Mouse (Mus musculus): ENCODE results near the gene Slc51b. TPM values are rescaled to one million over a fixed set of nuclear protein-coding genes. Genes with fewer than 3 reads are reported as not detected.

Slc51b gene
- total RNA-seq, 2 experiments from 2014 or later = not detected

DNA sequence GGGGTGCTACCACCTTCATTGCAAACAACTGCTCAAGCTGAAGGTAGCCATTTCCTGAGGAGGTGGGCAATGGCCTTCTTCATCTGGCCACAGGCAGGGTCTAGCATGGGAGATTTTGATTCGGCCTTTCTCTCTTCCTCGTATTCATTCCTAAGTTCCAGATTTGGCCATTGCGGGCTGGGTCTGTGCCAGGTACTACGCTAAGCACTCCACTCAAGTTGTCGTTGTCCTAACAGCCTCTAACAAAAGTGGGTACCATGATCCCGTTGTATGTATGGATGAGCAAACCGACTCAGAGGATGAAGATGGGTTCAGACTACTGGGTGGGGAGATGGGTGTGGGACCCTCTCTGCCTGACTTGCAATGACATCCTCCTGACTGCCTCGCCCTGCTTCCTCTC lies 12.4 kb downstream of the Slc51b start:
- DNase-seq (ENCODE audit: low spot score in 2 of 2) = no peak

DNA sequence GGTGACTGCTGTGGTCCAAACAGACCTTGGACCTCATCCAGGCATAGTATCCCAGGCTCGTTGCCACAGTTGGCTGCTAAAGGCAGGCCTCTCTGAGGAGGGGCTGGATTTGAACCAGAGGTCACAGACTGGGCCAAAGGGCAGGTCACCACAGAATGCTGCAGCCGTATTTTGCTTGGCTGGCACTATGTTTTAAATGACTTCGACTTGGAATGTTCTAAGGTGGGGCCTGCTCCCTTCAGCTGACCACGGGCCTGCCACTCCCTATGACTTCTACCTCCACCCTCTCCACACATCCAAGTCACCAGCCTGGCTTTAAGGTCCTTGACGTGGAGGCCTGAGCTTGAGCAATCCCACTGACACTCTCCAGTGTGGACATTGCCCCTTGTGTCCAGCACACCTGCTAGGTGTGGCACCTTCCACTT lies 13.9 kb downstream of the Slc51b start:
- no peak for DNase-seq (ENCODE audit: low spot score in 2 of 2)

DNA sequence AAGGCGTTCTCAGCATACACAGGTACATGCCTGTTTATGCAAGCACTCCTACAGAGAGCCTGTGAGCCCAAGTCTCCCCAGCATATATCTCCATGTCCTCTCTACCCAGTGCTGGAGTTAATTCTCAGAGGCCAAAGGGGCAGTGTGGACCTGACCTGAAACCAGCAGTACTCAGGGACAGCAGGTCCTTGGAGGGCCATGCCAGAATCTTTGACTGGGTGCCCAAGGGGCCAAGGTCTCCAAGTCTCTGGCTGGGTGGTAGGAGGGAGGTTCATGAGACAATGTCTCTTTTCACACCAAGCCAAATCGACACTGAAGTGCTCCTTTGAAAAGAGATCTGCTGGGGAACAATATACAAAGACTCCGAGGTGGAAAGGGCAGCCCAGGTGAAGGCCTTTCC lies 14.9 kb downstream of the Slc51b start:
- no peak for DNase-seq (ENCODE audit: low spot score in 2 of 2)

DNA sequence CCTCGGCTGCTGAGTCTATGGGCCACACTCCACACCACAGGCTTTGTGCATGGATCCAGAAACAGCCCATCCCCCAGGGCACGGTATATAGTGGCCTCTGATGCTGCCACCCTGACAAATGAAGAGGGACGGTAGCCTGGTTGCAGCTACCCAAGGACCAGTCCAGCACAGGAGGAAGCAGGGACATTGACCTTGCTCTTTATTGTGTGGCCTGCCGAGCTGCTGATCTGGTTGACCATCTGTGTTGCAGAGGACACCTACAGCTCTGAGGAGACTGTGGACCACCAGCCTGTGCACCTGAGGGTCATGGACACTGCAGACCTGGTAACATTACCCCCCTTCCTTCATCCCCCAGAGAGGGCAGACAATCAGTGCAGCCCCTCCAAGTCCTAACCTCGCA lies 15.4 kb downstream of the Slc51b start:
- DNase-seq (ENCODE audit: low spot score in 2 of 2) = no peak

DNA sequence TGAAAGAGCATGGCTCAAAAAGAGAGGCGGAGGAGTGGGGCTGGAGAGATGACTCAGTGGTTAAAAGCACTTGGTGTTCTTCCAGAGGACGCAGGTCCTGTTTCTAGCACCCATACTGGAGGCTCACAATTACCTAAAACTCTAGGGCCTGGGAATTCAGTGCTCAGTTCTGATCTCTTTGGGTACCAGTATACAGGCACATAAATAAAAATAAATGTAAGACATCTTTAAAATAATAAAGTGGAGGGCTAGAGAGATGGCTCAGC lies 17.6 kb downstream of the Slc51b start:
- DNase-seq (ENCODE audit: low spot score in 2 of 2) = no peak

DNA sequence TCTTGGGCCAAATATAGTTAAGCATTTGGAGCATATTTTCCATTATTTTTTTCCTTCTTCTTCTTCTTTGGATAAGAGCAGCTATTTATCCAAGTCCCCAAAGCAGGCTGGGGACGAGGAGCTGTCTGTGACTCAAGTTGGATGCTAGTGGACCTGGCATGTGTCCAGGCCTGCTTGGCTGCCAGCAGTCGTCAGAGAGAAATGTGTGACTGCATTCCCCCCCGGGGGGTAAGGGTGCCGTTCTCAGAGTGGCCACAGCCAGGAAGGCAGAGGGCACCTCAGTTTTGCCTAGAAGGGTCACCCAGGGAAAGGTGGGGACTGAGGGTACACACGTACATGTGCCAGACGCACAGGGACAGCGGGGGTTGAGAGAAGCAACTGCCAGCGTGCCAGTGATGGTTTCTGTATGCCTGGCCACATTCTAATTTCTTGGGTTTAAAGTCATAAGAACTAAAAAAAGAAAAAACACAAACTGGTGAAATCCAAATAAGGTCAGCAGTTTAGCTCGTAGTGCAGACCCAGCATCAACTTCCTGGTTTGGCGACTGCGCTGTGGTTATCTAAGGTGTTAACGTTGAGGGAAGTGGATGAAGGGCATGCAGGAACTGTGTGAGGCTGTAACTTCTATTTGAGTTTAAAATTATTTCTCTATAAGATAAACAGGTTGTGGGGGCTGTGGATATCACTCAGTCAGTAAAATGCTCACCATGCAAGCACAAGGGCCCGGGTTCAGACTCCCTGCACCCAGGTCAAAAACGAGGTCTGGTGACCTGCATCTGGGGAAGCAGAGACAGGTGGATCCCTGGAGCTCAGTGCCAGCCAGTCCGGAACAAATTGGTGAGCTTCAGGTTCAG lies 18.2 kb downstream of the Slc51b start:
- peak; percentile 66 to 75 for DNase-seq (ENCODE audit: low spot score in 2 of 2)

DNA sequence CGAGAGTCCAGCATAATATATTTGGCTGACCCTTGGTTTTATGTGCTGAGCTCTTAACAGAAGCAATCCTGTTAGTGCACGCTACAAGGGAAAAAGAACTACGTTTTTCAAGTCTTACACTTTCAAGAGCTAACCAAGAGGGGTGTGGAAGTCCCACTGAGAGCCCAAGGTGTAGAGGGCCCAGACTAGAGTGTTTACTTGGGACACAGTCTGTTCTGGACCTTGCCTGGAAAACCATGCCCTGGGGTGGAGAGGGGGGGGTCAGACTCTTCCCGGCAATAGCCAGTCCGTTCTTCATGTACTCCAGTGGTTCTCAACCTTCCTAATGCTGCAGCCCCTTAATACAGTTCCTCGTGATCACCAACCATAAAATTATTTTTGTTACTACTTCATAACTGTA lies 22.8 kb downstream of the Slc51b start:
- no peak for DNase-seq (ENCODE audit: low spot score in 2 of 2)

DNA sequence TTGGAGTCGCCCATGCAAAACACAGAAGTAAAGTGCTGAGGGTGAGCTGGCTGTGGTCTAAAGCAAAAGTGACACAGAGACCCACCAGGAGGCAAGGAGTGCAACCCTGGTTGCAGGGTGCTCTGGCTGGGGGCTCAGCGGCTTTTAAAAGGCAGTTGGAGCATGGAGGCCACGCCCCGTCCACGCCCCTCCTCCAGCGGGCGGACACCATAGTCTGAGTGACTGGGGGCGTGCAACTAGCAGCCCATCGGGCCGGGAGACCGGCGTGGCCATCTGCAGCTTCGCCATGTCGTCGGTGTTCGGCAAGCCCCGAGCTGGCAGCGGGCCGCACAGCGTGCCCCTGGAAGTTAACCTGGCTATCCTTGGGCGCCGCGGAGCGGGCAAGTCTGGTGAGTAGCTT lies 24.5 kb downstream of the Slc51b start, which contains the start of gene Rasl12:
Gene Rasl12 (plus strand): TSS at position 228 of the 400 bp plus-strand sequence.
- DNase-seq (ENCODE audit: low spot score in 2 of 2) = peak; percentile 42 to 58

DNA sequence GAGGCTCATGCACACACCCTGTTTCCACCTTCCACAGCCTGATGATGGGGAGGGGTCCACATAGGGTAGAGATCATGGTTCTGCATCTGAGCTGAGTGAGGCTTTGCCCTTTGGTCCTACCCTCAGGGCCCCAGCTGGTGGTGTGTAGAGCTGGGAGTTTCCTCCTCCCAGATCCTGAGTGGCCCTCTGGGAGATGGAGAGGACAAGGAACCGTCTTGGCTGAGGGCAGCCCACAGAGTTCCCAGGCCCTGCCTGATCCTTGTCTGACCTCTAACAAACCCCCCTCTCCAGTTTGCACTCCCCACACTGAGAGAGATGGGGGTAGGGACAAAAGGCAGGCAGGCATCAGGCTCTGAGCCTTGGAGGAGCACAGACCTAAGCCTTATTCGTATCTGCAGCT lies 28.4 kb downstream of the Slc51b start:
- DNase-seq (ENCODE audit: low spot score in 2 of 2) = no peak

DNA sequence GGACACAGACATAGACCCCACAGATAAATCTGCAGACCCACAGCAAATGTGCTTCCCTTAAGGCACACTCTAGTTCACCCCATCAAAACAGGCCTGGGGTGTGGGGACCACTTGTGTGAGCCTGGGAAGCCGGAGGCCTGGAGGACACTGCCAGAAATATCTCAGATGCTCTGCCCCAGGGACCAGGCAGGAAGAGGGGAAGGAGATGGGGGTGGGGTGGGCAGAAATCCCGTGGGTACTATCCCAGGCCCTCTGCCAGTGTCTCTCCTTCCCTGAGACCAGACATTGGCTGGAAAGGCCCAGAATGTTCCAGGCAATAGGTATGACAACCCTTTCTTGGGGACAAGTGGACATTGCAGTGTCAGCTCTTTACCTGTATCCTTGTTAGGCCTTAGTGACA lies 29.1 kb downstream of the Slc51b start:
- no peak for DNase-seq (ENCODE audit: low spot score in 2 of 2)

DNA sequence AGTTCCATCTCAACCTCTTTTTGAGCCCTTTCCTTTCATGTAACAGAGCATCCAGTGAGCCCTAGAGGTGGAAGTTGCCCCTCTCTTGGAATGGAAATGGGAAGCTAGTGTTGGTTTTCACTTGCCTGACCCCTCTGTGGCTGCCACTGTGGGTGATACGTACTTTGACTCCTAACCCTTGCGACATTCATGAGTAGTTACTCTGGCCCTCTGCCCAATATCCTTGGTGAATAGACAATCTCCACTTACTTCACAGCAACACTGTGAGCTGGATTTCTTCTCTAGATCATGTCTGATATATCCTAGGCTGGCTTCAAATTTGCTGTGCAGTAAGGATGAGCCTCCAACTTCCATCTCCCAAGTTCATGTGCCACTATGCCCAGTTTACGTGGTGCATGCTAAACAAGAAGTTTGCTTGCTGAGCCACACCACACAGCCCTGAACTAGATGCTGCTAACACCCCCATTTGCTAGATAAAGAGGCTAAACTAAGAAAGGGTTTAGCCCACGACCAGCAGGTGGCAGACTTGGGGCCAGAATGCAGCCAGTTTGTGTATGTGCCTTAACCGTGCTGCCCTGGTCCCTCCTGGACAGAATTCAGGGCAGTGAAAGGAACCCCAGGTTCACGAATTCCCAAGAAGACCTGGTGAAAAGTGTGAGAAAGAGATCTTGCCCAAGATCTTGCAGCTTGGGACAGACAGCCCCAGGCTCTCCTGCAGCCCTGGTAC lies 30.0 kb downstream of the Slc51b start:
- peak; percentile 69 to 70 for DNase-seq (ENCODE audit: low spot score in 2 of 2)

DNA sequence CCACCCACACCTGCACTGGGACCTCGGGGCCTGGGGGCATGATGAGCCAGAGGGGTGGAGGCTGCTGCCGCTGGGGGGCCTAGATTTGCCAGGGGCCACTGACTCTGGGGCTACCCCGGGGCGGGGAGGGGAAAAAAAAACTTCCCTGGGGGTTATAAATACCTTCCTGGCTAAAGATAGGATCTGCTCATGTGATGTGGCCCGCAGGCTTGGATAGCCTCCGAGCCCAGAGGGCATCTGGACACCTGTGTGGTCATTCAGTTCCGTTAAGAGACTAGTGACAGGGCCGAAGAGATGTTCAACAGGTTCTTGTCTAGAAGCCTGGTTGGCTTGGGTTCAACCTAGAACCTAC lies 31.2 kb downstream of the Slc51b start, which contains the start of gene Kbtbd13:
Gene Kbtbd13 (minus strand): TSS at position 40 of the 352 bp plus-strand sequence.
- no peak for DNase-seq (ENCODE audit: low spot score in 2 of 2)

DNA sequence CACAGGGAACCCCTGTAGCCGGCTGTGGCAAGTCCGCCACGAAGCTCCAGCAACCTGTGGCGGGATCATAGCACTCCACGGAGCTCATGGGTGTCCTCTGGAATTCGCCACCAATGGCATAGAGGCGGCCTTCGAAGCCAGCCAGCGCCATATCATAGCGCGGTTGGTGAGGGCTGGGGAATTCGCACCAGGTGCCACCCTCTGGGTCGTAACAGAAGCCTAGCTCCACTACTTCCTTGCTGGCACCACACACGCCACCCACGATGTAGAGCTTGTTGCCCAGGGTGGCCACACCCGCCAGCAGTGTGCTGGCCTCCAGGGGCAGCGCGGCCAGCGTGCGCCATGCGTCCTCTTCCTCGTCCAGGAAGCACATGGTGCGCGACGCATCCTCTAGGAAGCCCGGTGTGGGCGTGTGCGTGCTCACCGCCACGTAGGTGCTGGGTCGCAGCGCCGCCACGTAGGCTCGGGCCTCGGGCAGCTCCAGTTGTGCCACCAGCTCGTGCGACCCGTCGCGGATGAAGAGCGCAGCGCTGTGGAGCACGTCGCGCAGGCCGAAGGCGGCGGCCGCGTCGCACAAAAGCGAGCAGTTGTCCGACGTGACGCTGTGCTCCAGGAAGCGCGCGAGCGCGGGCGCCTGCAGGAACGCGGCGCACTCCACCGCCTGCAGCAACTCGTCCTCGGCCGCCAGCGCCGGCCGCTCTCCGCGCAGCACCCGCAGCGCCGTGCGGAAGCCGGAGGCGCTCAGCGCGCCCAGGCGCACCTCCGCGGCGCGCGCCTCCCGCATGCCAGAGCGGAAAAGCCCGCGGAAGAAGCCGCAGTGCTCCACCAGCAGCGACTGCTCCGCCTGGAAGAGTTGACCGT lies 31.8 kb downstream of the Slc51b start:
- peak in 1 of 2 experiments; percentile 13 for DNase-seq (ENCODE audit: low spot score in 2 of 2)

DNA sequence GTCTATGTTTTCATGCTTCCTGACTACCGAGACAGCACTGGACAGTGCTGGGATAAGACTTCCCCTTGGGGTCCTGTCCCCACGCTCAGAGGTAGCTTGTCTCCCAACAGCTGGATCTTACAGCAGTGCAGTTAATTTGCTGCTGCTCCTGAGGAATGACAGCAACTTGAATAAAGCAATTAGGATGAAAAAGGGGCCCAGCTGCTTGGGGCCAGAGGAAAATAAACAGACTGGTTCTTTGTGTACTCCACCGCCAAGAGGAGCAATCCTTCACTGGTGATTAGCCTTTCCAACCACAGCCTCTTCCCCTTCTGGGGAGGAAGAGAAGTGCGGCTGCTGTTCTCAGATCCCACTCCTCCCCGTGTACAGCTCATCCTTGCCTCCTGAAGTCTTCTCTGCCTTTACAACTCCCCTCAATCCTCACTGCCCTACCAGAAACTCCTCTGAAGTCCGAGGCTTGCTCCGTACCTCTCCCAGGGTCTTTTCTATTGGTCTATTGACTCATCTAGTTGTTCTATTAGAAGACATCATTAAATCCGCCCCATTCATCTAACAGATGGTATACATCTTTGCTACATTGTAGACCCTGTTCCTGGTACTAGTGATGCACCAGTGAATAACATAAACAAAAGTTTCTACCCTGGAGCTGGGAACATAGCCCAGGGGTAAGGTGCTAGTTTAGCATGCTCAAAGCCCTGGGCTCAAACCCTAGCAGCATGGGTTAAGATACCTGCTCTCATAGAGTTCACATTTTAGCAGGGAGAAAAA lies 36.2 kb downstream of the Slc51b start:
- no peak for DNase-seq (ENCODE audit: low spot score in 2 of 2)

DNA sequence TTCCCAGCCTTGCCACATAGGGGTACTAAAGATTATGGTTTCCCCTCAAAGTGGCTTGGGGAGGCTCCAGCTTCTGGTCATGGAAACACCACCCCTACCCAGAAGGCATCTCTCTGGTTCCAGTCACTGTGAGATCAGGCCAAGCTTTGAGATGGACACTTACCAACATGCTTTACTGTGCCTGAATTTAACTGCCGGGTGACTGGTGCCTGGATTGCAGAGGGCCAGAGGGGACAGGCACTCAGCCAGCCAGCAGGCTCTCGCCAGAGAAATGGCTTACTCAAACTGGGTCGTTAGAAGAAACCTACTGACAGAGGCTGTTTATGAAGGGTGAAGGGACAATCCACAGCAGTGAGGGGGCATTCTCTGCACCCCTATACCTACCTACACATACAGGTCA lies 38.5 kb downstream of the Slc51b start:
- no peak for DNase-seq (ENCODE audit: low spot score in 2 of 2)

DNA sequence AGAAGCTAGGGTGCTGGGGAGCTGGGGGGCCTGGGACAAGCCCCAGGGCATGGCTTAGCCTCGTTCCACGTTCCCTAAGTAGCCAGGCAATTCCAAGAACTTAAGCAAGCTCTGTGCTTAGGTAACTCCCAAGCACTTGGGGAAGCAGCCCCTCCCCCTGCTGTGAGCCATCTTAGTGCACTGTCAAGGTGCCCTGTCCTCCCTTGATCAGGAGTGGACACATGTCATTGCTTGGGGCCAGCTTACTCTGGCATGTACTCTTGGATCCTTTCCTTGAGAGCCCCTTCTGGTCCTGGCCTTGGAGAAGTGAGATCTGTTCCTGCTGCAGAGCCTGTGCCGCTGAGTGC lies 40.0 kb downstream of the Slc51b start:
- DNase-seq (ENCODE audit: low spot score in 2 of 2) = no peak

DNA sequence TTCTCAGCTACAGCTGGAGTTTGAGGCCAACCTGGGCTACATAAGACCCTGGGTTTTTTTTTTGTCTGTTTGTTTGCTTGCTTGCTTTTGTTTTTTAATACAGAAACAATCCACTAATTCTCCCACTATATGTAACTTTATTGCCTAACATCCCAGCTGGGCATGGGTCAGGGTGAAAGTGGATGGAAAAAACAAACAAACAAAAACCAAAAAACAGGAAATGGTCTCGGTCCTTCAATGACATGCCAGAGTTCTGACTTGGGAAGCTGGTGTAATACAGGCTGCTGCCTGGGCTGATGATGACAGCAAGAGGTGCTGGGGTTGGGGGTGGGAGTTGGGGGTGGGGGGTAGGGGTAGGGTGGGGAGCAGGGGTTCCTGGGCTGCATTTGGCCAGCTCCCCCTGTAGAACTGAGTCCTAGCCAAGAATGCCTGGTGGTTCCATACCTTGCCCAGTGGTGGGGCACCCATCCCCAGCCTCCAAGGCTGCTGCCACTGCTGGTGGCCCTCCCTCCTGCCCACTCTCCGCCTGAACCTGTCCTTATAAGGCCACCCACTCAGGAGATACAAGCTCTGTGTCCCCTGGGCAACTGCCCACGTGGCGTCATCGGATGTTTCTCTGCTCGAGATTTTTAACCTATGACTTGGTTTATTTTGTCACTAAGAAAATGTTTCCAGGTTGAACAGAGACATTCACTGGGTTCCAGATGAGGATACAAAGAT lies 40.6 kb downstream of the Slc51b start:
- no peak for DNase-seq (ENCODE audit: low spot score in 2 of 2)

DNA sequence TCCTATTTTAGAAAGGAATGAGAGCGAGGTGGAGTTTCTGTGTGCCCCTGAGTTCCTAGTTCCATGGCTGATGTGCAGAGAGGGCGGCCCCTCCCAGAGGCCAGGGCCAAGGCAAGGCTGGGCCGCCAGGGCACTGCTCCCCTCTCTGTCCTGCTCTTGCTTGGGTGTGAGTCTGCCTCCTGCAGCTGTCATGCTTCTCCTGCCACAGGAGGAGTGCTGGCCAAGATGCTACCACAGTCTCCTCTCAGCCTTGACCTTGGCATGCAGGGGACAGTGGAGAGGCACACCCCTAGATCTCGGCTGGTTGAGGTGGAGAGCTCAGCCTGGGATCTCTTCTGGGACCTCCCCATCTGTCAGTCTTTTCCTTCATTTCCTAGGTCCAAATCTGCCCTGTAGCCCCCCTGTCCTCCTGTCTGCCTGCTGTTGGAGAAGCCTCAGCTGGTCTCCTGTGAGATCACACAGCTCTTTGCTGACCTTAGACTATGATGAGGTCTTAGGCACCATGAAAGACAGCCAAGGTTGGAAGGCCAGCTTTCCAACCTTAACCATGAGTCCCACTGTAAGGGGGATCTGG lies 41.7 kb downstream of the Slc51b start:
- no peak for DNase-seq (ENCODE audit: low spot score in 2 of 2)

DNA sequence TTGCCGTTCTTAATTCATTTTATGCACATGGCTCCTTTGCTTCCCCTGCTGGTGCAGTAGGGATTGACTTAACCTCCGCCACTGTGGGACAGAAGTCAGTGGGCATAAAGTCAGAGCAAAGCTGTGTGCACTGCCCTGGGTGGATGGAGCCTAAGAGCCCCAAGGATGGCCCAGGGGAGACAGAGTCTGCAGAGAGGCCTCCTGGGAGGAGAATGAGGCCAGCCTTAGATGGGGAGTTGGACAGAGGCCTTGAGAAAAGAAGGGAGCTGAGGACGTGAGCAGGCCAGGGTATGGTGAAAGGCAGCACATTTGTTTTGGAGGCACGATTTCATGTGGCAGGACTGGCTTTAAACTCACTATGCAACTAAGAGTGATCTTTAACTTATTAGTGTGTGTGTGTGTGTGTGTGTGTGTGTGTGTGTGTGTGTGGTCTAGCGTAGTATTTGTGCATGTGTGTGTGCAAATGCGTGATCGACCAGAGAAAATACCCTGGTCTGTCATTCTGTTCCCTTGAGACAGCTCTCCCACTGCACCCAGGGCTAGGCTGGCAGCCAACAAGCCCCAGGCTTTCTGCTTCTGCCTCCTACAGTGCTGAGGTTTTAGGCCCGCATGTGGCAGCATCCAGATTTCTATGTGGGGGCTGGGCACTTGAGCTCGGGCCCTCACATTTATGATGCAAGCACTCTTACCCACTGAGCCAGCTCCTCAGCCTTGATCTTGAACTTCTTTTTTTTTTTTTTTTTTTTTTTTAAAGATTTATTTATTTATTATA lies 47.4 kb downstream of the Slc51b start:
- peak; percentile 58 to 78 for DNase-seq (ENCODE audit: low spot score in 2 of 2)

All from left cerebral cortex, adult 18-20 months (tissue).